Mouse (Mus musculus): ENCODE measurements at regions not wholly inside any gene's neighbourhood (a gene's known extent, or its start where the extent isn't known, plus 50 kb on each side); places are given as distances from the start of the nearest gene placed in this dataset.
A peak's percentile ranks its signal among the peaks of the same experiment; 100 is the strongest.

GRCm38 (mm10) chr1:77280373-77281038, 234.4 kb downstream of the Epha4 start:
- H3K79me2 ChIP-seq (replicated peaks; ENCODE audit: control insufficient read depth, extremely low read depth, insufficient read depth, poor library complexity, severe bottlenecking) = no peaks in the 10 kb centered on the region
- H3K4me3 ChIP-seq (replicated peaks in 1 of 3; ENCODE audit: low read depth in 2 of 3, low read length in 2 of 3, poor library complexity in 1 of 3) = peak overlapping the region in 1 of 3 experiments; percentile 15
- TF ChIP-seq CTCF (conservative IDR thresholded peaks at IDR 0.05 in 1 of 2, IDR thresholded peaks at IDR 0.05 in 1 of 2; ENCODE audit: low read depth in 2 of 2, low read length in 2 of 2) (no peak), BHLHE40 (IDR thresholded peaks at IDR 0.05; ENCODE audit: low read depth, low read length) (peak; percentile 68; the same call in 1 of the 2 replicates), TBP (conservative IDR thresholded peaks at IDR 0.05; ENCODE audit: low read depth, low read length) (0 out of 2 replicates have a peak, but pooled peaks have one; percentile 40), E2F4 (IDR thresholded peaks at IDR 0.05; ENCODE audit: insufficient replicate concordance, low read depth, low read length) (no peak), SMC3 (IDR thresholded peaks at IDR 0.05; ENCODE audit: low read depth, low read length) (0 out of 2 replicates have a peak, but pooled peaks have one; percentile 10), GABPA (IDR thresholded peaks at IDR 0.05; ENCODE audit: insufficient replicate concordance, low read depth, low read length) (no peak), SIN3A (IDR thresholded peaks at IDR 0.05; ENCODE audit: low read length) (peak; percentile 62), ZMIZ1 (IDR thresholded peaks at IDR 0.05; ENCODE audit: low read depth, low read length) (peak; percentile 51; the same call in 1 of the 2 replicates), HCFC1 (IDR thresholded peaks at IDR 0.05; ENCODE audit: low read depth, low read length) (peak; percentile 42; the same call in 1 of the 2 replicates), NRF1 (IDR thresholded peaks at IDR 0.05; ENCODE audit: low read depth, low read length) (no peak), MAFK (IDR thresholded peaks at IDR 0.05; ENCODE audit: insufficient replicate concordance, low read length) (peak; percentile 72; the same call in 1 of the 2 replicates), MAX (IDR thresholded peaks at IDR 0.05; ENCODE audit: low read length) (peak; percentile 55; the same call in 1 of the 2 replicates), ELF1 (IDR thresholded peaks at IDR 0.05; ENCODE audit: low read depth, low read length) (peak; percentile 78), USF2 (conservative IDR thresholded peaks at IDR 0.05; ENCODE audit: low read depth, low read length) (no peak), RCOR1 (conservative IDR thresholded peaks at IDR 0.05; ENCODE audit: low read depth, low read length) (peak; percentile 78), MYC (IDR thresholded peaks at IDR 0.05; ENCODE audit: low read depth, low read length) (peak; percentile 85), ZNF384 (IDR thresholded peaks at IDR 0.05; ENCODE audit: low read depth, low read length) (peak; percentile 45), MAZ (IDR thresholded peaks at IDR 0.05; ENCODE audit: low read depth, low read length) (peak; percentile 63; the same call in 1 of the 2 replicates), JUN (IDR thresholded peaks at IDR 0.05; ENCODE audit: insufficient read depth, low read depth, low read length) (peak; percentile 78), ZKSCAN1 (IDR thresholded peaks at IDR 0.05; ENCODE audit: borderline replicate concordance, low read depth, low read length) (no peak), CHD1 (IDR thresholded peaks at IDR 0.05; ENCODE audit: low read depth, low read length) (no peak; the same call in 1 of the 2 replicates), USF1 (IDR thresholded peaks at IDR 0.05; ENCODE audit: low read depth, low read length) (no peak), RAD21 (IDR thresholded peaks at IDR 0.05; ENCODE audit: low read depth, low read length) (no peak; the same call in none of the 2 replicates), POLR2A (IDR thresholded peaks at IDR 0.05; ENCODE audit: low read depth, low read length) (no peak), KAT2A (IDR thresholded peaks at IDR 0.05; ENCODE audit: insufficient replicate concordance, low read length) (no peak), ZC3H11A (IDR thresholded peaks at IDR 0.05; ENCODE audit: low read depth, low read length) (0 out of 2 replicates have a peak, but pooled peaks have one; percentile 4), ETS1 (conservative IDR thresholded peaks at IDR 0.05; ENCODE audit: low read depth, low read length) (peak; percentile 88), POLR2AphosphoS2 (IDR thresholded peaks at IDR 0.05; ENCODE audit: low read depth, low read length) (no peak), PAX5 (IDR thresholded peaks at IDR 0.05; ENCODE audit: low read length) (no peak), MEF2A (IDR thresholded peaks at IDR 0.05; ENCODE audit: borderline replicate concordance, low read depth, low read length) (peak; percentile 95), JUND (conservative IDR thresholded peaks at IDR 0.05; ENCODE audit: low read depth, low read length) (peak; percentile 84), TCF12 (IDR thresholded peaks at IDR 0.05; ENCODE audit: low read depth, low read length) (peak; percentile 91), UBTF (IDR thresholded peaks at IDR 0.05; ENCODE audit: low read depth, low read length) (no peak), NELFE (IDR thresholded peaks at IDR 0.05; ENCODE audit: low read depth, low read length) (peak; percentile 31; the same call in 1 of the 2 replicates), MXI1 (IDR thresholded peaks at IDR 0.05; ENCODE audit: low read depth, low read length) (peak; percentile 28; the same call in 1 of the 2 replicates), CHD2 (IDR thresholded peaks at IDR 0.05; ENCODE audit: low read length) (peak; percentile 85), IRF4 (IDR thresholded peaks at IDR 0.05; ENCODE audit: low read depth, low read length) (peak; percentile 99), EP300 (IDR thresholded peaks at IDR 0.05; ENCODE audit: low read length) (peak; percentile 99)
- peaks cover 0 to 45% of the 10 kb centered on the region in 2 experiments; a peak in 3 of 4 replicates for H3K4me1 ChIP-seq (ENCODE audit: control insufficient read depth in 1 of 2, insufficient read depth in 2 of 2)
- dilution Hi-C loops (cut with MboI; ENCODE audit: extremely low pct_ligation_motif_present, extremely low pct_unique_long_range_greater_than_20kb, low sequenced_read_pairs) (no loop called here), in situ Hi-C loops (cut with MboI; ENCODE audit: low pct_ligation_motif_present, low pct_unique_long_range_greater_than_20kb, low sequenced_read_pairs) (no loop called here)
- peak; percentile 91 for DNase-seq (ENCODE audit: extremely low read depth)
- peaks cover 4% of the 10 kb centered on the region for H3K9me3 ChIP-seq (replicated peaks; ENCODE audit: low read length)
- H3K4me2 ChIP-seq (ENCODE audit: insufficient read depth, low read depth, poor library complexity, severe bottlenecking) = peak overlapping the region; percentile 60
- H3K36me3 ChIP-seq (replicated peaks in 1 of 2; ENCODE audit: control insufficient read depth in 1 of 2, insufficient read depth in 1 of 2, low read length in 1 of 2) = no peaks in the 10 kb centered on the region
- no peaks in the 10 kb centered on the region for H3K27me3 ChIP-seq (replicated peaks)
- no peak overlapping the region; the same call in 1 of the 2 replicates for H3K9ac ChIP-seq (ENCODE audit: insufficient read depth, low read depth)
- peak overlapping the region; percentile 79; the same call in 1 of the 2 replicates for H3K27ac ChIP-seq (ENCODE audit: insufficient read depth, low read depth)

Measured in CH12.LX (cell line).